In genomic region chr3:109371576-109371975, GRCm38 (mm10) we compare ENCODE assay signal across 26 mouse cellular contexts. TPM values are rescaled to one million over a fixed set of nuclear protein-coding genes. Genes with fewer than 3 reads are reported as not detected.
DNase-seq lines count a peak whose midpoint lies in the region; ATAC-seq lines count a peak whose summit lies in the region.
"Had no signal": no experiment of that assay in that cellular context is flagged by ENCODE, and none has a peak within 500 bp of the region (broad histone marks: within the 10 kb centered on the region; RNA-seq: fewer than 3 reads in every experiment).

No protein-coding gene starts in this region.

- no peak for ATAC-seq in midbrain, embryonic 11.5 days (ENCODE audit: low FRiP score)
- ATAC-seq in midbrain, embryonic 13.5 days = no peak
- peak; percentile 50 for ATAC-seq in CD4-positive, CD25-positive, alpha-beta regulatory T cell, adult 4 months
- ATAC-seq in erythroid progenitor cell, adult 5-6 weeks (replicated peaks; ENCODE audit: low FRiP score, poor library complexity, severe bottlenecking) = no peak
- ATAC-seq: forebrain, embryonic 15.5 days; hindbrain, embryonic 16.5 days; inflammation-experienced regulatory T-cells, adult 6 months; intestine, embryonic 16.5 days had no signal

- DNase-seq in midbrain, embryonic 11.5 days (ENCODE audit: low spot score, missing footprints) = peak; percentile 79
- peak; percentile 37 for DNase-seq in induced T-regulatory cell, adult 2 months (ENCODE audit: low read depth)
- DNase-seq in embryonic facial prominence, embryonic 10.5 days (ENCODE audit: low spot score) = no peak
- no peak for DNase-seq in heart, postnatal 36 days
- DNase-seq: adrenal gland, adult 8-10 months; adrenal gland, postnatal 36 days; cerebellum, adult 18-20 months; cerebellum, adult 9-10 months; cerebellum, postnatal 14 days; gastrocnemius, postnatal 25 days; heart, adult 2 months; heart, postnatal 14 days had no signal

- H3K4me3 ChIP-seq in midbrain, embryonic 11.5 days (ENCODE audit: low read depth, low read length) = no peak overlapping the region
- H3K4me3 ChIP-seq in midbrain, embryonic 13.5 days (replicated peaks) = no peak overlapping the region
- no peak overlapping the region for H3K4me3 ChIP-seq in embryonic facial prominence, embryonic 10.5 days
- H3K4me3 ChIP-seq: embryonic facial prominence, embryonic 12.5 days; embryonic facial prominence, embryonic 15.5 days; forebrain, embryonic 12.5 days; forebrain, embryonic 15.5 days; heart, adult 2 months; heart, embryonic 10.5 days; heart, embryonic 13.5 days; hindbrain, embryonic 10.5 days; hindbrain, embryonic 13.5 days had no signal

- H3K9ac ChIP-seq in midbrain, embryonic 11.5 days (ENCODE audit: low read length) = no peak overlapping the region
- H3K9ac ChIP-seq in midbrain, embryonic 13.5 days (replicated peaks) = no peak overlapping the region
- H3K9ac ChIP-seq: embryonic facial prominence, embryonic 12.5 days; embryonic facial prominence, embryonic 15.5 days; forebrain, embryonic 12.5 days; forebrain, embryonic 15.5 days; heart, embryonic 13.5 days; hindbrain, embryonic 13.5 days had no signal

- intact Hi-C loops in heart, postnatal 36 days (cut with DNase I) = no loop called here

- H3K36me3 ChIP-seq in midbrain, embryonic 11.5 days (ENCODE audit: control insufficient read depth, insufficient read depth, low read length) = no peaks in the 10 kb centered on the region
- no peaks in the 10 kb centered on the region for H3K36me3 ChIP-seq in midbrain, embryonic 13.5 days
- H3K36me3 ChIP-seq in embryonic facial prominence, embryonic 10.5 days (replicated peaks) = no peaks in the 10 kb centered on the region
- H3K36me3 ChIP-seq: embryonic facial prominence, embryonic 12.5 days; embryonic facial prominence, embryonic 15.5 days; forebrain, embryonic 12.5 days; forebrain, embryonic 15.5 days; heart, embryonic 10.5 days; heart, embryonic 13.5 days; hindbrain, embryonic 10.5 days; hindbrain, embryonic 13.5 days had no signal

- H3K27me3 ChIP-seq in midbrain, embryonic 11.5 days (ENCODE audit: control insufficient read depth, insufficient read depth, low read length) = no peaks in the 10 kb centered on the region
- H3K27me3 ChIP-seq in midbrain, embryonic 13.5 days = no peaks in the 10 kb centered on the region
- H3K27me3 ChIP-seq in embryonic facial prominence, embryonic 10.5 days (replicated peaks; ENCODE audit: low read depth, poor library complexity, severe bottlenecking) = no peaks in the 10 kb centered on the region
- H3K27me3 ChIP-seq: embryonic facial prominence, embryonic 12.5 days; embryonic facial prominence, embryonic 15.5 days; forebrain, embryonic 12.5 days; forebrain, embryonic 15.5 days; heart, embryonic 13.5 days; hindbrain, embryonic 13.5 days had no signal

- H3K4me1 ChIP-seq in midbrain, embryonic 11.5 days (ENCODE audit: control insufficient read depth, insufficient read depth, low read length) = no peaks in the 10 kb centered on the region
- peaks cover under 1% of the 10 kb centered on the region for H3K4me1 ChIP-seq in midbrain, embryonic 13.5 days (replicated peaks)
- 0 out of 2 replicates have a peak, but pooled peaks cover under 1% of the 10 kb centered on the region for H3K4me1 ChIP-seq in embryonic facial prominence, embryonic 10.5 days

- H3K9me3 ChIP-seq in midbrain, embryonic 11.5 days (ENCODE audit: control insufficient read depth, low read length) = no peaks in the 10 kb centered on the region
- H3K9me3 ChIP-seq in midbrain, embryonic 13.5 days = no peaks in the 10 kb centered on the region
- no peaks in the 10 kb centered on the region for H3K9me3 ChIP-seq in embryonic facial prominence, embryonic 10.5 days
- H3K9me3 ChIP-seq: embryonic facial prominence, embryonic 12.5 days; embryonic facial prominence, embryonic 15.5 days; forebrain, embryonic 12.5 days; forebrain, embryonic 15.5 days; heart, embryonic 10.5 days; heart, embryonic 13.5 days; hindbrain, embryonic 10.5 days; hindbrain, embryonic 13.5 days had no signal

- no peak overlapping the region for H3K4me2 ChIP-seq in midbrain, embryonic 11.5 days
- no peak overlapping the region for H3K4me2 ChIP-seq in midbrain, embryonic 13.5 days (replicated peaks)
- H3K4me2 ChIP-seq: embryonic facial prominence, embryonic 12.5 days; embryonic facial prominence, embryonic 15.5 days; forebrain, embryonic 12.5 days; forebrain, embryonic 15.5 days; heart, embryonic 13.5 days; hindbrain, embryonic 13.5 days had no signal

- WGBS in midbrain, embryonic 11.5 days = no CpG with 5 or more reads among the region's 1 CpGs
- WGBS in midbrain, embryonic 13.5 days = no CpG with 5 or more reads among the region's 1 CpGs
- whole genome bisulfite sequencing in embryonic facial prominence, embryonic 10.5 days = 22% methylated on average over 1 of the region's 1 CpGs

- H3K27ac ChIP-seq in midbrain, embryonic 11.5 days (ENCODE audit: low read depth, low read length) = no peak overlapping the region
- no peak overlapping the region for H3K27ac ChIP-seq in midbrain, embryonic 13.5 days
- no peak overlapping the region for H3K27ac ChIP-seq in embryonic facial prominence, embryonic 10.5 days (replicated peaks)
- H3K27ac ChIP-seq: embryonic facial prominence, embryonic 12.5 days; embryonic facial prominence, embryonic 15.5 days; forebrain, embryonic 12.5 days; forebrain, embryonic 15.5 days; heart, adult 2 months; heart, embryonic 10.5 days; heart, embryonic 13.5 days; hindbrain, embryonic 10.5 days; hindbrain, embryonic 13.5 days had no signal

RNA-seq across cellular contexts. Expression of gene Vav3, which starts 31.1 kb away (rescaled TPM):
- 18.4 and 18.6 TPM in 2 replicates for polyA plus RNA-seq in midbrain, embryonic 11.5 days (2014; fragmentation: Nextera tagmentation; extraction: Ambion mirVana)
- polyA plus RNA-seq in midbrain, embryonic 13.5 days (2015; fragmentation: Nextera tagmentation; extraction: Ambion mirVana) = 32.6 TPM in 2 replicates
- 10 to 100 TPM; 10.1 to 13.1 TPM for polyA plus RNA-seq in CD4-positive, CD25-positive, alpha-beta regulatory T cell, adult 4 months (2017; shearing (Covaris generic))
- polyA plus RNA-seq in embryonic facial prominence, embryonic 10.5 days (2016; fragmentation: Nextera tagmentation; extraction: Ambion mirVana) = 5.3 and 6.1 TPM in 2 replicates
- total RNA-seq in heart, postnatal 36 days (2021) = 1 to 10 TPM; 5.9 to 6.4 TPM
- 1.8 and 18.9 TPM in 2 replicates for total RNA-seq in erythroid progenitor cell, adult 5-6 weeks (2015; ENCODE audit: low replicate concordance)
- total RNA-seq in erythroid progenitor cell, adult 5-6 weeks (2017; ENCODE audit: low replicate concordance) = 4.4 and 5.9 TPM in 2 replicates

Comparison
In these comparisons a context has a peak if more than half of its experiments do, and no peak if none do; other contexts are left out.
1. DNase-seq: peak in midbrain, embryonic 11.5 days (single experiment) and induced T-regulatory cell, adult 2 months (single experiment); none in embryonic facial prominence, embryonic 10.5 days (single experiment) and heart, postnatal 36 days (0 of 2).